In the genomic region with DNA sequence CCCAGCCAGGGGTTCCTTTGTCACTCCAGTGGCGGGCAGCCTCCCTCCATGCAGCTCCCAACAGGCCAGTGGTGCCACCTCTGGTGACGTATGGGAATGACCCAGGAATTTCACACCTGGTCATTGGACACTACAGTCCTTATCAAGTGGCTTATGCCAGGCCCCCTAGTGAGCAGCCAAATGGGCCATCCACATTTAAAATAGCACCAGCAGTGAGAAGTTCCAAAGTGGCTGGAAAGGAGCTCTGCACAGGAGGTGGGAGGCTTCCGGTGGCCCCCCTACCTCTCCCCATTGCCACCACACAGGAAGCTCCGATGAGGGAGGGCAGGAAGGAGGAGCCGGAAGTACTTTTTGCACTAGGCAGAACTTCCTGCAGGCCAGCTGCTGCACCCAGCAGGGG, we compare ENCODE assay signal across 9 mouse cellular contexts.
DNase-seq lines count a peak whose midpoint lies in the region; ATAC-seq and TF ChIP-seq lines count a peak whose summit lies in the region.
"Had no signal": no experiment of that assay in that cellular context is flagged by ENCODE, and none has a peak within 500 bp of the region (broad histone marks: within the 10 kb centered on the region; RNA-seq: fewer than 3 reads in every experiment).

No protein-coding gene starts in this region.

- no peak overlapping the region for H3K4me3 ChIP-seq in hindbrain, postnatal 0 days (ENCODE audit: low read length)
- H3K4me3 ChIP-seq in hindbrain, embryonic 13.5 days, result no peak overlapping the region
- no peak overlapping the region for H3K4me3 ChIP-seq in forebrain, embryonic 14.5 days (ENCODE audit: low read depth, low read length)
- H3K4me3 ChIP-seq: neural tube, embryonic 13.5 days had no signal

- DNase-seq in hindbrain, postnatal 0 days (ENCODE audit: low spot score), result peak; percentile 21
- peak; percentile 90 for DNase-seq in R1 (ENCODE audit: low read depth, low spot score)
- DNase-seq in heart, adult 9 months (ENCODE audit: low spot score in 2 of 2), result peak; percentile 45 to 58
- peak; percentile 36 to 57 for DNase-seq in kidney, postnatal 25 days
- no peak for DNase-seq in right cerebral cortex, postnatal 36 days (ENCODE audit: low spot score in 2 of 2)
- no peak for DNase-seq in forebrain, embryonic 14.5 days (ENCODE audit: low spot score)

- H3K9me3 ChIP-seq in hindbrain, postnatal 0 days (ENCODE audit: low read length), result no peaks in the 10 kb centered on the region
- no peaks in the 10 kb centered on the region for H3K9me3 ChIP-seq in hindbrain, embryonic 13.5 days
- no peaks in the 10 kb centered on the region for H3K9me3 ChIP-seq in forebrain, embryonic 14.5 days (replicated peaks; ENCODE audit: control insufficient read depth, low read length)
- H3K9me3 ChIP-seq: neural tube, embryonic 13.5 days had no signal

- H3K27me3 ChIP-seq in hindbrain, postnatal 0 days (ENCODE audit: insufficient read depth, low read length), result no peaks in the 10 kb centered on the region
- H3K27me3 ChIP-seq in hindbrain, embryonic 13.5 days, result 0 out of 2 replicates have a peak, but pooled peaks cover 5% of the 10 kb centered on the region
- H3K27me3 ChIP-seq in forebrain, embryonic 14.5 days (replicated peaks; ENCODE audit: control insufficient read depth, insufficient read depth, low read length), result no peaks in the 10 kb centered on the region
- H3K27me3 ChIP-seq: neural tube, embryonic 13.5 days had no signal

- WGBS in hindbrain, postnatal 0 days, result 47% methylated on average over 5 of the region's 5 CpGs
- WGBS in hindbrain, embryonic 13.5 days, result 40% methylated on average over 5 of the region's 5 CpGs
- WGBS in forebrain, embryonic 14.5 days, result 40% methylated on average over 5 of the region's 5 CpGs

- H3K27ac ChIP-seq in hindbrain, postnatal 0 days, result no peak overlapping the region
- no peak overlapping the region for H3K27ac ChIP-seq in hindbrain, embryonic 13.5 days
- H3K27ac ChIP-seq in forebrain, embryonic 14.5 days (ENCODE audit: low read depth, low read length), result no peak overlapping the region
- H3K27ac ChIP-seq: neural tube, embryonic 13.5 days had no signal

- no peak for ATAC-seq in hindbrain, postnatal 0 days
- ATAC-seq in hindbrain, embryonic 13.5 days (ENCODE audit: low FRiP score), result no peak
- ATAC-seq in erythroid progenitor cell, adult 5-6 weeks (replicated peaks; ENCODE audit: low FRiP score, poor library complexity, severe bottlenecking), result no peak
- ATAC-seq in forebrain, embryonic 14.5 days, result no peak

- no peak overlapping the region for H3K9ac ChIP-seq in hindbrain, postnatal 0 days (replicated peaks; ENCODE audit: low read length)
- no peak overlapping the region for H3K9ac ChIP-seq in hindbrain, embryonic 13.5 days
- H3K9ac ChIP-seq in forebrain, embryonic 14.5 days (ENCODE audit: low read length), result no peak overlapping the region
- H3K9ac ChIP-seq: neural tube, embryonic 13.5 days had no signal

- no peaks in the 10 kb centered on the region for H3K4me1 ChIP-seq in hindbrain, postnatal 0 days (ENCODE audit: insufficient read depth, low read length)
- H3K4me1 ChIP-seq in hindbrain, embryonic 13.5 days (replicated peaks), result no peaks in the 10 kb centered on the region
- H3K4me1 ChIP-seq in forebrain, embryonic 14.5 days (ENCODE audit: control insufficient read depth, insufficient read depth, low read length), result no peaks in the 10 kb centered on the region
- H3K4me1 ChIP-seq: neural tube, embryonic 13.5 days had no signal

- no peak overlapping the region for H3K4me2 ChIP-seq in hindbrain, postnatal 0 days (ENCODE audit: low read depth, low read length)
- H3K4me2 ChIP-seq in hindbrain, embryonic 13.5 days, result no peak overlapping the region
- no peak overlapping the region for H3K4me2 ChIP-seq in forebrain, embryonic 14.5 days (ENCODE audit: low read length)
- H3K4me2 ChIP-seq: neural tube, embryonic 13.5 days had no signal

- no peaks in the 10 kb centered on the region for H3K36me3 ChIP-seq in hindbrain, postnatal 0 days (ENCODE audit: insufficient read depth, low read length)
- no peaks in the 10 kb centered on the region for H3K36me3 ChIP-seq in hindbrain, embryonic 13.5 days
- no peaks in the 10 kb centered on the region for H3K36me3 ChIP-seq in forebrain, embryonic 14.5 days (ENCODE audit: control insufficient read depth, insufficient read depth, low read length)
- H3K36me3 ChIP-seq: neural tube, embryonic 13.5 days had no signal

- TF ChIP-seq CTCF in hindbrain, postnatal 0 days (IDR thresholded peaks at IDR 0.05; ENCODE audit: low read depth), result peak; percentile 41

Comparison
In these comparisons a context has a peak if more than half of its experiments do, and no peak if none do; other contexts are left out.
1. DNase-seq: peak in hindbrain, postnatal 0 days (single experiment), R1 (single experiment), heart, adult 9 months (2 of 2) and kidney, postnatal 25 days (2 of 2); none in right cerebral cortex, postnatal 36 days (0 of 2) and forebrain, embryonic 14.5 days (single experiment).